Comparison of ENCODE assay signal across 8 mouse cellular contexts in the genomic region with DNA sequence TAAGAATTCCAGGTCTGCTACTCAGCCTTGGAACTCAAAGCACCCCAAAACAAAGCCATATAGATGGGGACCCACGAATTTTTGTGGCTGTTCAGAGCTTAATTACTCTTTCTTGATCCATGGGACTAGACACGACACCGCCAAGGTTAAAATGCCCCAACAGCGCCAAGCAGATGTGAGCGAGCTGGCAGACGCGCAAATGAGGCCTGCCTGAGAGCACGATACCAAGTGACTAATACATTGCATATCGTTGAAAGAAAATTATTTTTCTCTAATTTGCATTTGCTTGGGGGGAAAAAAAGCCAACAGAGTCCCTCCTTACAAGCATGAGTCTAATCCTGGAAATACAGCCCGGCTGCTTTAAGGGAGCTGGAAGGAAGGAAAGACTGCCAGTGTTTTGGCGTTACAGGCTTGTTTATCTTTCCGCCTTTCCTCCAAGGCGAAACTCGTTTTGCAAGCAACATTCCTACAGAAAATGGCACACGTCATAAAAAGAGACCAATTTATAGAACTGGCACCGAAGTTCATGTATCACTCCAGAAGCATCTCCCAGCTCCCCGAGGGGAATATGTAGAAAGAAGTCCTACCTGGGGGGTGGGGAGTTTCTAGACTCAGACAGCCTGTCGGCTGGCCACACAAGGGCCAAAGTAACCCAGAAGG.
DNase-seq lines count a peak whose midpoint lies in the region; ATAC-seq and TF ChIP-seq lines count a peak whose summit lies in the region.
"Had no signal": no experiment of that assay in that cellular context is flagged by ENCODE, and none has a peak within 500 bp of the region (broad histone marks: within the 10 kb centered on the region; RNA-seq: fewer than 3 reads in every experiment).

No protein-coding gene starts in this region.

- H3K27me3 ChIP-seq in limb, embryonic 11.5 days (ENCODE audit: control insufficient read depth, insufficient read depth, low read length): peaks cover 57% of the 10 kb centered on the region
- peaks cover 100% of the 10 kb centered on the region for H3K27me3 ChIP-seq in limb, embryonic 10.5 days (ENCODE audit: low read depth, poor library complexity, severe bottlenecking)
- peaks cover 27% of the 10 kb centered on the region for H3K27me3 ChIP-seq in forebrain, embryonic 11.5 days (ENCODE audit: control insufficient read depth, insufficient read depth, low read length)
- H3K27me3 ChIP-seq in lung, postnatal 0 days (replicated peaks; ENCODE audit: insufficient read depth, low read length): no peaks in the 10 kb centered on the region

- H3K9me3 ChIP-seq in limb, embryonic 11.5 days (ENCODE audit: control insufficient read depth, low read length): no peaks in the 10 kb centered on the region
- H3K9me3 ChIP-seq in limb, embryonic 10.5 days (replicated peaks): no peaks in the 10 kb centered on the region
- no peaks in the 10 kb centered on the region for H3K9me3 ChIP-seq in forebrain, embryonic 11.5 days (ENCODE audit: control insufficient read depth, low read length)
- no peaks in the 10 kb centered on the region for H3K9me3 ChIP-seq in lung, postnatal 0 days (ENCODE audit: low read length)

- 0 out of 2 replicates have a peak overlapping the region, but pooled peaks have one; percentile 2 for H3K4me2 ChIP-seq in limb, embryonic 11.5 days (ENCODE audit: low read depth, severe bottlenecking)
- H3K4me2 ChIP-seq in forebrain, embryonic 11.5 days (ENCODE audit: low read depth, low read length, severe bottlenecking): peak overlapping the region; percentile 11; the same call in 1 of the 2 replicates
- 0 out of 2 replicates have a peak overlapping the region, but pooled peaks have one; percentile 25 for H3K4me2 ChIP-seq in lung, postnatal 0 days (replicated peaks; ENCODE audit: low read depth, low read length)

- peaks cover 70% of the 10 kb centered on the region for H3K4me1 ChIP-seq in limb, embryonic 11.5 days (ENCODE audit: control insufficient read depth, insufficient read depth, low read length)
- peaks cover 98% of the 10 kb centered on the region for H3K4me1 ChIP-seq in limb, embryonic 10.5 days
- H3K4me1 ChIP-seq in forebrain, embryonic 11.5 days (replicated peaks; ENCODE audit: control insufficient read depth, insufficient read depth, low read length): peaks cover 48% of the 10 kb centered on the region
- H3K4me1 ChIP-seq in lung, postnatal 0 days (ENCODE audit: insufficient read depth, low read depth, low read length): no peaks in the 10 kb centered on the region; the same call in none of the 2 replicates

- TF ChIP-seq POLR2A in brain, embryonic 14.5 days (IDR thresholded peaks at IDR 0.05; ENCODE audit: borderline replicate concordance, extremely low read depth, insufficient read depth, insufficient read length, poor library complexity, severe bottlenecking): no peak

- H3K9ac ChIP-seq in limb, embryonic 11.5 days (ENCODE audit: low read length): no peak overlapping the region
- no peak overlapping the region for H3K9ac ChIP-seq in forebrain, embryonic 11.5 days (ENCODE audit: low read length)
- H3K9ac ChIP-seq in lung, postnatal 0 days (replicated peaks; ENCODE audit: low read depth): no peak overlapping the region

- H3K27ac ChIP-seq in limb, embryonic 11.5 days (replicated peaks; ENCODE audit: low read depth, low read length): no peak overlapping the region
- no peak overlapping the region; the same call in 1 of the 2 replicates for H3K27ac ChIP-seq in limb, embryonic 10.5 days
- no peak overlapping the region for H3K27ac ChIP-seq in forebrain, embryonic 11.5 days (ENCODE audit: low read depth, low read length)
- peak overlapping the region; percentile 26; the same call in 1 of the 2 replicates for H3K27ac ChIP-seq in lung, postnatal 0 days (ENCODE audit: low read length)

- H3K4me3 ChIP-seq in limb, embryonic 11.5 days (ENCODE audit: low read depth, low read length): no peak overlapping the region
- no peak overlapping the region for H3K4me3 ChIP-seq in limb, embryonic 10.5 days
- no peak overlapping the region for H3K4me3 ChIP-seq in forebrain, embryonic 11.5 days (ENCODE audit: low read depth, low read length)
- no peak overlapping the region for H3K4me3 ChIP-seq in lung, postnatal 0 days (ENCODE audit: low read depth, low read length)

- 7% methylated on average over 18 of the region's 18 CpGs for WGBS in limb, embryonic 11.5 days
- 10% methylated on average over 18 of the region's 18 CpGs for WGBS in limb, embryonic 10.5 days
- 8% methylated on average over 18 of the region's 18 CpGs for WGBS in forebrain, embryonic 11.5 days
- WGBS in lung, postnatal 0 days: 13% methylated on average over 18 of the region's 18 CpGs

- no peak for ATAC-seq in limb, embryonic 11.5 days (ENCODE audit: insufficient number of reproducible peaks, low FRiP score, low TSS enrichment, low read depth)
- ATAC-seq in forebrain, embryonic 11.5 days (replicated peaks; ENCODE audit: low FRiP score): no peak
- ATAC-seq in lung, postnatal 0 days: no peak

- no peaks in the 10 kb centered on the region for H3K36me3 ChIP-seq in limb, embryonic 11.5 days (ENCODE audit: control insufficient read depth, insufficient read depth, low read length)
- H3K36me3 ChIP-seq in limb, embryonic 10.5 days: no peaks in the 10 kb centered on the region
- H3K36me3 ChIP-seq in forebrain, embryonic 11.5 days (ENCODE audit: control insufficient read depth, insufficient read depth, low read length): no peaks in the 10 kb centered on the region
- H3K36me3 ChIP-seq in lung, postnatal 0 days (ENCODE audit: insufficient read depth, low read length): no peaks in the 10 kb centered on the region

- TF ChIP-seq CTCF in brain, embryonic 14.5 days (IDR thresholded peaks at IDR 0.05; ENCODE audit: borderline replicate concordance, extremely low read depth, insufficient read depth, insufficient read length): no peak
- no peak for TF ChIP-seq CTCF in lung, postnatal 0 days (IDR thresholded peaks at IDR 0.05)

- no peak for DNase-seq in limb, embryonic 11.5 days (ENCODE audit: low spot score)
- DNase-seq in limb, embryonic 10.5 days (ENCODE audit: low spot score): no peak
- DNase-seq in brain, embryonic 14.5 days (ENCODE audit: low read depth): peak; percentile 74
- no peak for DNase-seq in forebrain, embryonic 11.5 days (ENCODE audit: low spot score)
- peak; percentile 81 for DNase-seq in lung, postnatal 0 days (ENCODE audit: low spot score)
- no peak for DNase-seq in cerebellum, adult 8-10 months
- DNase-seq in T-cell, adult 2 months (ENCODE audit: low spot score): no peak
- DNase-seq: gastrocnemius, postnatal 36 days had no signal

- TF ChIP-seq EP300 in lung, postnatal 0 days (IDR thresholded peaks at IDR 0.05): 0 out of 2 replicates have a peak, but pooled peaks have one; percentile 20

Comparison
In these comparisons a context has a peak if more than half of its experiments do, and no peak if none do; other contexts are left out.
1. DNase-seq: peak in brain, embryonic 14.5 days (single experiment) and lung, postnatal 0 days (single experiment); none in limb, embryonic 11.5 days (single experiment), limb, embryonic 10.5 days (single experiment), forebrain, embryonic 11.5 days (single experiment), cerebellum, adult 8-10 months (single experiment) and T-cell, adult 2 months (single experiment).
2. Peak in every context shown above with its lines, with median percentiles within 50 percentile points of each other: H3K4me2 ChIP-seq.